Comparison of ENCODE assay signal across 10 mouse cellular contexts in the genomic region with DNA sequence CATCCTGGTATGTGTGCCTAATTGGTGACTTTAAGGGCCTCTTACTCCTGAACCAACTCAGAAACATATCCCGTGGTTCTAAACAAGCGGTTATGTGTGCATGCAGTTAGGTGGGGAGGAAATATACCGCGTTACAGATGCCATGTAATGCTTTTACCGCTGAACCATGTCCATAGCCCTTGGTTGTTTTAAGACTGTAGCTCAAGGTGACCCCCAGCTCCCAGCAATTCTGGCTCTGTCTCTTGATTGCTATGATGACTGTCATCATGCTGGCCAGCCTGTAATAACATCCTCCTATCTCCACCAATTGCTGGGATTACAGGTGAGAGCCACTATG. TPM values are rescaled to one million over a fixed set of nuclear protein-coding genes. Genes with fewer than 3 reads are reported as not detected.
DNase-seq lines count a peak whose midpoint lies in the region; ATAC-seq and TF ChIP-seq lines count a peak whose summit lies in the region.
"Had no signal": no experiment of that assay in that cellular context is flagged by ENCODE, and none has a peak within 500 bp of the region (broad histone marks: within the 10 kb centered on the region; RNA-seq: fewer than 3 reads in every experiment).

No protein-coding gene starts in this region.

- no peaks in the 10 kb centered on the region for H3K9me3 ChIP-seq in heart, postnatal 0 days (replicated peaks; ENCODE audit: control insufficient read depth, low read length)
- H3K9me3 ChIP-seq in E14TG2a.4 (ENCODE audit: low read length) = no peaks in the 10 kb centered on the region
- H3K9me3 ChIP-seq in embryonic facial prominence, embryonic 13.5 days = no peaks in the 10 kb centered on the region
- H3K9me3 ChIP-seq in liver, embryonic 11.5 days (ENCODE audit: control insufficient read depth, low read length) = no peaks in the 10 kb centered on the region

- H3K27ac ChIP-seq in heart, postnatal 0 days (ENCODE audit: low read depth) = peak overlapping the region; percentile 98; the same call in 1 of the 2 replicates
- H3K27ac ChIP-seq in embryonic facial prominence, embryonic 13.5 days = peak overlapping the region; percentile 98
- H3K27ac ChIP-seq in liver, embryonic 11.5 days (ENCODE audit: low read depth, low read length) = peak overlapping the region; percentile 98

- no peaks in the 10 kb centered on the region for H3K27me3 ChIP-seq in heart, postnatal 0 days (ENCODE audit: control insufficient read depth, insufficient read depth, low read length)
- H3K27me3 ChIP-seq in E14TG2a.4 (ENCODE audit: insufficient read depth, low read length) = no peaks in the 10 kb centered on the region
- H3K27me3 ChIP-seq in embryonic facial prominence, embryonic 13.5 days = no peaks in the 10 kb centered on the region
- H3K27me3 ChIP-seq in liver, embryonic 11.5 days (replicated peaks; ENCODE audit: control insufficient read depth, insufficient read depth, low read length) = no peaks in the 10 kb centered on the region

- peaks cover 21% of the 10 kb centered on the region for H3K4me1 ChIP-seq in heart, postnatal 0 days (ENCODE audit: control insufficient read depth, insufficient read depth)
- H3K4me1 ChIP-seq in E14TG2a.4 (replicated peaks; ENCODE audit: low read depth, low read length) = peaks cover 58% of the 10 kb centered on the region
- H3K4me1 ChIP-seq in embryonic facial prominence, embryonic 13.5 days = peaks cover 26% of the 10 kb centered on the region
- peaks cover 48% of the 10 kb centered on the region for H3K4me1 ChIP-seq in liver, embryonic 11.5 days (replicated peaks; ENCODE audit: control insufficient read depth, insufficient read depth, low read length)

- no peak for DNase-seq in heart, postnatal 0 days (ENCODE audit: low spot score)
- DNase-seq in heart, adult 9 months (ENCODE audit: low spot score in 2 of 2) = no peak
- no peak for DNase-seq in liver, embryonic 11.5 days (ENCODE audit: low spot score)
- no peak for DNase-seq in adrenal gland, postnatal 10 days
- DNase-seq in right cerebral cortex, adult 18-20 months = no peak
- DNase-seq: cerebellum, adult 8-10 months; lung, postnatal 14 days had no signal

- peak overlapping the region; percentile 93; the same call in 1 of the 2 replicates for H3K4me2 ChIP-seq in heart, postnatal 0 days (ENCODE audit: low read depth, low read length)
- peak overlapping the region; percentile 86 for H3K4me2 ChIP-seq in embryonic facial prominence, embryonic 13.5 days
- H3K4me2 ChIP-seq in liver, embryonic 11.5 days = peak overlapping the region; percentile 74

- H3K36me3 ChIP-seq in heart, postnatal 0 days (replicated peaks; ENCODE audit: control insufficient read depth, insufficient read depth, low read length) = peaks cover 7% of the 10 kb centered on the region; the same call in 1 of the 2 replicates
- peaks cover 32% of the 10 kb centered on the region for H3K36me3 ChIP-seq in E14TG2a.4 (ENCODE audit: insufficient read depth, low read length)
- H3K36me3 ChIP-seq in embryonic facial prominence, embryonic 13.5 days = peaks cover 10% of the 10 kb centered on the region
- H3K36me3 ChIP-seq in liver, embryonic 11.5 days (ENCODE audit: control insufficient read depth, insufficient read depth, low read length) = peaks cover 6% of the 10 kb centered on the region

- H3K9ac ChIP-seq in heart, postnatal 0 days (replicated peaks; ENCODE audit: low read depth, low read length) = peak overlapping the region; percentile 88; the same call in 1 of the 2 replicates
- peak overlapping the region; percentile 17; the same call in 1 of the 2 replicates for H3K9ac ChIP-seq in embryonic facial prominence, embryonic 13.5 days
- peak overlapping the region; percentile 89 for H3K9ac ChIP-seq in liver, embryonic 11.5 days (ENCODE audit: low read depth, low read length)

- TF ChIP-seq EP300 in heart, postnatal 0 days (IDR thresholded peaks at IDR 0.05; ENCODE audit: low read depth) = no peak

- TF ChIP-seq CTCF in heart, postnatal 0 days (IDR thresholded peaks at IDR 0.05; ENCODE audit: low read depth) = no peak
- no peak for TF ChIP-seq CTCF in E14TG2a.4 (conservative IDR thresholded peaks at IDR 0.05; ENCODE audit: low read length)

- WGBS in heart, postnatal 0 days = 77% methylated on average over 5 of the region's 5 CpGs
- 77% methylated on average over 5 of the region's 5 CpGs for WGBS in embryonic facial prominence, embryonic 13.5 days
- 63% methylated on average over 5 of the region's 5 CpGs for WGBS in liver, embryonic 11.5 days

- H3K4me3 ChIP-seq in heart, postnatal 0 days (ENCODE audit: low read depth, low read length) = no peak overlapping the region
- peak overlapping the region; percentile 96 for H3K4me3 ChIP-seq in E14TG2a.4 (replicated peaks; ENCODE audit: low read length)
- 0 out of 2 replicates have a peak overlapping the region, but pooled peaks have one; percentile 79 for H3K4me3 ChIP-seq in embryonic facial prominence, embryonic 13.5 days
- peak overlapping the region; percentile 71 for H3K4me3 ChIP-seq in liver, embryonic 11.5 days (ENCODE audit: low read depth, low read length)

- ATAC-seq in heart, postnatal 0 days (ENCODE audit: insufficient read depth, low read depth) = no peak
- ATAC-seq in embryonic facial prominence, embryonic 13.5 days (ENCODE audit: insufficient number of reproducible peaks, insufficient read depth, low FRiP score, low TSS enrichment, low read depth) = no peak
- no peak for ATAC-seq in liver, embryonic 11.5 days (replicated peaks; ENCODE audit: low FRiP score)
- ATAC-seq in activated CD4-positive, CD25-positive, alpha-beta regulatory T cell, adult 4 months = no peak

RNA-seq across cellular contexts. Expression of gene Gpx1, which starts 2.4 kb away (rescaled TPM):
- 319 and 336 TPM in 2 replicates for total RNA-seq in heart, postnatal 0 days (2014; rRNA removed; ENCODE audit: low replicate concordance)
- polyA plus RNA-seq in heart, postnatal 0 days (2015; fragmentation: Nextera tagmentation; extraction: Ambion mirVana) = 578 and 581 TPM in 2 replicates
- 775 and 811 TPM in 2 replicates for polyA plus RNA-seq in embryonic facial prominence, embryonic 13.5 days (2015; fragmentation: Nextera tagmentation; extraction: Ambion mirVana)
- polyA plus RNA-seq in liver, embryonic 11.5 days (2014; fragmentation: Nextera tagmentation; extraction: Ambion mirVana) = 2,990 and 3,052 TPM in 2 replicates
- total RNA-seq in adrenal gland, postnatal 10 days (2021) = 100 to 1,000 TPM; 424 to 480 TPM
- polyA plus RNA-seq in activated CD4-positive, CD25-positive, alpha-beta regulatory T cell, adult 4 months (2017; shearing (Covaris generic)) = 100 to 1,000 TPM; 573 to 811 TPM

RNA-seq across cellular contexts. Expression of gene Usp4, which starts 6.5 kb away (rescaled TPM):
- 71.1 and 76.8 TPM in 2 replicates for total RNA-seq in heart, postnatal 0 days (2014; rRNA removed; ENCODE audit: low replicate concordance)
- polyA plus RNA-seq in heart, postnatal 0 days (2015; fragmentation: Nextera tagmentation; extraction: Ambion mirVana) = 54.9 and 60.6 TPM in 2 replicates
- 106 and 110 TPM in 2 replicates for polyA plus RNA-seq in embryonic facial prominence, embryonic 13.5 days (2015; fragmentation: Nextera tagmentation; extraction: Ambion mirVana)
- polyA plus RNA-seq in liver, embryonic 11.5 days (2014; fragmentation: Nextera tagmentation; extraction: Ambion mirVana) = 114 and 122 TPM in 2 replicates
- 100 to 1,000 TPM; 101 to 111 TPM for total RNA-seq in adrenal gland, postnatal 10 days (2021)
- 100 to 1,000 TPM in 1 of 2 experiments, 10 to 100 TPM in 1; 98.8 to 127 TPM for polyA plus RNA-seq in activated CD4-positive, CD25-positive, alpha-beta regulatory T cell, adult 4 months (2017; shearing (Covaris generic))

RNA-seq across cellular contexts. Expression of gene Tcta, which starts 35.1 kb away (rescaled TPM):
- total RNA-seq in heart, postnatal 0 days (2014; rRNA removed; ENCODE audit: low replicate concordance) = 46.1 and 46.9 TPM in 2 replicates
- 42.1 and 49.9 TPM in 2 replicates for polyA plus RNA-seq in heart, postnatal 0 days (2015; fragmentation: Nextera tagmentation; extraction: Ambion mirVana)
- 31.5 and 34.2 TPM in 2 replicates for polyA plus RNA-seq in embryonic facial prominence, embryonic 13.5 days (2015; fragmentation: Nextera tagmentation; extraction: Ambion mirVana)
- polyA plus RNA-seq in liver, embryonic 11.5 days (2014; fragmentation: Nextera tagmentation; extraction: Ambion mirVana) = 14.9 and 16.1 TPM in 2 replicates
- total RNA-seq in adrenal gland, postnatal 10 days (2021) = 10 to 100 TPM; 28.9 to 36.6 TPM
- 10 to 100 TPM in 1 of 2 experiments, 1 to 10 TPM in 1; 9.7 to 13.5 TPM for polyA plus RNA-seq in activated CD4-positive, CD25-positive, alpha-beta regulatory T cell, adult 4 months (2017; shearing (Covaris generic))

RNA-seq across cellular contexts. Expression of gene Rhoa, which starts 35.2 kb away (rescaled TPM):
- 167 and 207 TPM in 2 replicates for total RNA-seq in heart, postnatal 0 days (2014; rRNA removed; ENCODE audit: low replicate concordance)
- polyA plus RNA-seq in heart, postnatal 0 days (2015; fragmentation: Nextera tagmentation; extraction: Ambion mirVana) = 326 and 332 TPM in 2 replicates
- 437 and 448 TPM in 2 replicates for polyA plus RNA-seq in embryonic facial prominence, embryonic 13.5 days (2015; fragmentation: Nextera tagmentation; extraction: Ambion mirVana)
- polyA plus RNA-seq in liver, embryonic 11.5 days (2014; fragmentation: Nextera tagmentation; extraction: Ambion mirVana) = 254 and 264 TPM in 2 replicates
- total RNA-seq in adrenal gland, postnatal 10 days (2021) = 100 to 1,000 TPM; 352 to 357 TPM
- polyA plus RNA-seq in activated CD4-positive, CD25-positive, alpha-beta regulatory T cell, adult 4 months (2017; shearing (Covaris generic)) = 100 to 1,000 TPM; 294 to 378 TPM

RNA-seq across cellular contexts. Expression of gene Amt, which starts 44.5 kb away (rescaled TPM):
- total RNA-seq in heart, postnatal 0 days (2014; rRNA removed; ENCODE audit: low replicate concordance) = 3.7 and 14.5 TPM in 2 replicates
- polyA plus RNA-seq in heart, postnatal 0 days (2015; fragmentation: Nextera tagmentation; extraction: Ambion mirVana) = 5.4 and 6.4 TPM in 2 replicates
- polyA plus RNA-seq in embryonic facial prominence, embryonic 13.5 days (2015; fragmentation: Nextera tagmentation; extraction: Ambion mirVana) = 12.5 and 15.3 TPM in 2 replicates
- 16.0 and 16.5 TPM in 2 replicates for polyA plus RNA-seq in liver, embryonic 11.5 days (2014; fragmentation: Nextera tagmentation; extraction: Ambion mirVana)
- 10 to 100 TPM in 1 of 2 experiments, 1 to 10 TPM in 1; 9.3 to 14.7 TPM for total RNA-seq in adrenal gland, postnatal 10 days (2021)
- under 1 TPM; 0.29 to 0.58 TPM for polyA plus RNA-seq in activated CD4-positive, CD25-positive, alpha-beta regulatory T cell, adult 4 months (2017; shearing (Covaris generic))

Comparison
In these comparisons a context has a peak if more than half of its experiments do, and no peak if none do; other contexts are left out.
1. H3K9ac ChIP-seq: peak in every context shown above with its lines; median percentile 89 in liver, embryonic 11.5 days; 88 in heart, postnatal 0 days; 17 in embryonic facial prominence, embryonic 13.5 days.